ENCODE assay signal across 14 mouse cellular contexts in the genomic region with DNA sequence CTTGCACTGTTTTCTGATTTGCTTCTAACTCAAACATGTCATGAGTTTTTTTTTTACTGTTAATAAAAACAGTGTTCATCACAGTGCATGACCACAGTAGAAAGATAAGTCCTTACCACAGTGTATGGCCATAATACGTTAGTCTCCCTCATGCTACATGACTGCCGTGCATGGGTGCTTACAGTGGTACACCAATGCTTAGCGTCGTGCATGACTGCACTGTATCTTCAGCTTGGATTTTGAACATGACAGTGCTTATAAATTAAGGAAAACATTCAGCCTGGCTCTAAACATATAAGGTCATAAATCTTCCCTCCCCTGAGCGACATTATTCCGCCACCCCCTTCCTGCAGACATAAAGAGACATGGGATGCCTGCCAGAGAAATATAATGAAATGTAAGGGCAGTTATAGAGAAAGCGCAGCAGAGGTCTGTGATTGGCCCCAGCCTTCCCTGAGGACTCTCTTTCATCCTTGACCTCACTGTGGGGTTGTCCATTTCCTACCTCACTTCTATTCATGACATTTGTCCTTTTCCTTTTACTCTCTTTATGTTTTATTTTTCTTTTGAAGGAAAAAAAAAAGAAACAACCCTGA.
DNase-seq lines count a peak whose midpoint lies in the region; ATAC-seq lines count a peak whose summit lies in the region.
"Had no signal": no experiment of that assay in that cellular context is flagged by ENCODE, and none has a peak within 500 bp of the region (broad histone marks: within the 10 kb centered on the region; RNA-seq: fewer than 3 reads in every experiment).

No protein-coding gene starts in this region.

- H3K9ac ChIP-seq in hindbrain, embryonic 11.5 days (ENCODE audit: low read depth, low read length) = no peak overlapping the region
- no peak overlapping the region for H3K9ac ChIP-seq in midbrain, embryonic 13.5 days (replicated peaks)
- H3K9ac ChIP-seq in hindbrain, embryonic 16.5 days (ENCODE audit: low read depth, low read length) = no peak overlapping the region
- H3K9ac ChIP-seq in neural tube, embryonic 13.5 days = no peak overlapping the region
- H3K9ac ChIP-seq: forebrain, postnatal 0 days had no signal

- no peaks in the 10 kb centered on the region for H3K36me3 ChIP-seq in hindbrain, embryonic 11.5 days (ENCODE audit: control insufficient read depth, insufficient read depth, low read length)
- no peaks in the 10 kb centered on the region for H3K36me3 ChIP-seq in hindbrain, embryonic 10.5 days
- H3K36me3 ChIP-seq in midbrain, embryonic 13.5 days = no peaks in the 10 kb centered on the region
- H3K36me3 ChIP-seq in midbrain, embryonic 10.5 days = no peaks in the 10 kb centered on the region
- no peaks in the 10 kb centered on the region for H3K36me3 ChIP-seq in hindbrain, embryonic 16.5 days (ENCODE audit: control insufficient read depth, insufficient read depth, low read length)
- no peaks in the 10 kb centered on the region for H3K36me3 ChIP-seq in neural tube, embryonic 13.5 days

- H3K4me3 ChIP-seq in hindbrain, embryonic 11.5 days (ENCODE audit: low read depth, low read length) = no peak overlapping the region
- no peak overlapping the region for H3K4me3 ChIP-seq in hindbrain, embryonic 10.5 days
- H3K4me3 ChIP-seq in midbrain, embryonic 13.5 days (replicated peaks) = no peak overlapping the region
- H3K4me3 ChIP-seq in midbrain, embryonic 10.5 days = no peak overlapping the region
- no peak overlapping the region for H3K4me3 ChIP-seq in hindbrain, embryonic 16.5 days (ENCODE audit: low read length)
- H3K4me3 ChIP-seq in neural tube, embryonic 13.5 days = no peak overlapping the region

- peak; percentile 84 for ATAC-seq in hindbrain, embryonic 11.5 days (ENCODE audit: low FRiP score)
- peak; percentile 67; the same call in 1 of the 2 replicates for ATAC-seq in midbrain, embryonic 13.5 days
- peak; percentile 67 for ATAC-seq in hindbrain, embryonic 16.5 days
- ATAC-seq in neural tube, embryonic 13.5 days (ENCODE audit: low read depth) = peak; percentile 93
- ATAC-seq in megakaryocyte, adult 5-6 weeks (ENCODE audit: poor library complexity, severe bottlenecking) = no peak
- ATAC-seq: activated CD4-positive, CD25-positive, alpha-beta regulatory T cell, adult 4 months; forebrain, postnatal 0 days; intestine, embryonic 16.5 days; lung, postnatal 0 days had no signal

- H3K27me3 ChIP-seq in hindbrain, embryonic 11.5 days (ENCODE audit: control insufficient read depth, insufficient read depth, low read length) = no peaks in the 10 kb centered on the region
- no peaks in the 10 kb centered on the region for H3K27me3 ChIP-seq in hindbrain, embryonic 10.5 days (ENCODE audit: insufficient read depth, poor library complexity, severe bottlenecking)
- no peaks in the 10 kb centered on the region for H3K27me3 ChIP-seq in midbrain, embryonic 13.5 days
- H3K27me3 ChIP-seq in midbrain, embryonic 10.5 days (ENCODE audit: low read depth, poor library complexity, severe bottlenecking) = no peaks in the 10 kb centered on the region
- H3K27me3 ChIP-seq in hindbrain, embryonic 16.5 days (replicated peaks; ENCODE audit: control insufficient read depth, insufficient read depth, low read length) = no peaks in the 10 kb centered on the region
- no peaks in the 10 kb centered on the region for H3K27me3 ChIP-seq in neural tube, embryonic 13.5 days

- H3K4me1 ChIP-seq in hindbrain, embryonic 11.5 days (replicated peaks; ENCODE audit: control insufficient read depth, insufficient read depth, low read length) = no peaks in the 10 kb centered on the region
- H3K4me1 ChIP-seq in hindbrain, embryonic 10.5 days (replicated peaks) = no peaks in the 10 kb centered on the region
- no peaks in the 10 kb centered on the region for H3K4me1 ChIP-seq in midbrain, embryonic 13.5 days (replicated peaks)
- H3K4me1 ChIP-seq in midbrain, embryonic 10.5 days = no peaks in the 10 kb centered on the region
- no peaks in the 10 kb centered on the region for H3K4me1 ChIP-seq in hindbrain, embryonic 16.5 days (ENCODE audit: control insufficient read depth, insufficient read depth, low read depth, low read length)
- peaks cover 10% of the 10 kb centered on the region; the same call in 1 of the 2 replicates for H3K4me1 ChIP-seq in neural tube, embryonic 13.5 days (replicated peaks)

- WGBS in hindbrain, embryonic 11.5 days = 70% methylated on average over 7 of the region's 7 CpGs
- WGBS in hindbrain, embryonic 10.5 days = 77% methylated on average over 7 of the region's 7 CpGs
- 72% methylated on average over 7 of the region's 7 CpGs for WGBS in midbrain, embryonic 13.5 days
- 81% methylated on average over 7 of the region's 7 CpGs for WGBS in midbrain, embryonic 10.5 days
- 45% methylated on average over 7 of the region's 7 CpGs for WGBS in hindbrain, embryonic 16.5 days
- WGBS in neural tube, embryonic 13.5 days = 24% methylated on average over 7 of the region's 7 CpGs

- H3K4me2 ChIP-seq in hindbrain, embryonic 11.5 days (replicated peaks; ENCODE audit: low read depth, low read length) = no peak overlapping the region
- no peak overlapping the region for H3K4me2 ChIP-seq in midbrain, embryonic 13.5 days (replicated peaks)
- H3K4me2 ChIP-seq in hindbrain, embryonic 16.5 days (ENCODE audit: low read length) = no peak overlapping the region
- H3K4me2 ChIP-seq in neural tube, embryonic 13.5 days = peak overlapping the region; percentile 16; the same call in 1 of the 2 replicates

- no peak for DNase-seq in hindbrain, embryonic 11.5 days (ENCODE audit: low spot score)
- DNase-seq in hindbrain, embryonic 10.5 days (ENCODE audit: low spot score) = no peak
- DNase-seq in midbrain, embryonic 10.5 days (ENCODE audit: low spot score) = no peak
- DNase-seq in thymus, adult 18-20 months = no peak
- DNase-seq: cerebellum, adult 11-12 months; forebrain, postnatal 0 days; layer of hippocampus, adult 9-11 months had no signal

- no peak overlapping the region for H3K27ac ChIP-seq in hindbrain, embryonic 11.5 days (ENCODE audit: low read depth, low read length)
- no peak overlapping the region for H3K27ac ChIP-seq in hindbrain, embryonic 10.5 days
- H3K27ac ChIP-seq in midbrain, embryonic 13.5 days = no peak overlapping the region
- H3K27ac ChIP-seq in midbrain, embryonic 10.5 days (replicated peaks) = no peak overlapping the region
- H3K27ac ChIP-seq in hindbrain, embryonic 16.5 days (ENCODE audit: low read depth, low read length) = no peak overlapping the region
- no peak overlapping the region for H3K27ac ChIP-seq in neural tube, embryonic 13.5 days (replicated peaks)

- H3K9me3 ChIP-seq in hindbrain, embryonic 11.5 days (ENCODE audit: control insufficient read depth, low read length) = no peaks in the 10 kb centered on the region
- H3K9me3 ChIP-seq in hindbrain, embryonic 10.5 days = no peaks in the 10 kb centered on the region
- no peaks in the 10 kb centered on the region for H3K9me3 ChIP-seq in midbrain, embryonic 13.5 days
- no peaks in the 10 kb centered on the region for H3K9me3 ChIP-seq in midbrain, embryonic 10.5 days (replicated peaks)
- H3K9me3 ChIP-seq in hindbrain, embryonic 16.5 days (ENCODE audit: control insufficient read depth, low read length) = no peaks in the 10 kb centered on the region
- H3K9me3 ChIP-seq in neural tube, embryonic 13.5 days = no peaks in the 10 kb centered on the region
